Mouse (Mus musculus) kidney, adult 8-10 months (tissue): ENCODE measurements around the gene Ergic2.
"Not testable (repeated sequence)": the region's sequence is repeated elsewhere in the genome, so short reads cannot be mapped to it uniquely, and the experiment has no call there.

Source experiments
- DNase-seq, 2 experiments: peaks; one replicate each; pipeline ENCODE4 v3.0.0; 2022

The Ergic2 gene

DNA sequence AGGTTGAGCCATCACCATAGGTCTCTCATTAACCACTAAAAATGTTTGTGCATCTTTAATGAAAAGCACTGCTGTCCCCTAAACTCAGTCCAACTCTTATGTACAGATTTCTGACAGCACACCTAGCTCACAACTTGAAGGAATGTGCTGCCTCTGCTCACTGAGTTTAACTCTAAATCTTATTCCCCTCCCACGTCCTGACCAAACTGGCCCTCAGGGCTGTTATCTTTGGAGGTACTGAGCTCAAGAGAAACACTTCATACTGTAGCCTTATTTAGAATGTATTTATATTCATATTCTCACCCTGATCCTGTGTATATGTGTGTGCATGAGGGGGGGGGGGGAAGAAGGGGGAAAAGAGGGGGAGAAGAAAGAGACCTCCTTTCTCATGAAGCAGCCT, 4.7 kb downstream of the Ergic2 start:
- DNase-seq: no peak

DNA sequence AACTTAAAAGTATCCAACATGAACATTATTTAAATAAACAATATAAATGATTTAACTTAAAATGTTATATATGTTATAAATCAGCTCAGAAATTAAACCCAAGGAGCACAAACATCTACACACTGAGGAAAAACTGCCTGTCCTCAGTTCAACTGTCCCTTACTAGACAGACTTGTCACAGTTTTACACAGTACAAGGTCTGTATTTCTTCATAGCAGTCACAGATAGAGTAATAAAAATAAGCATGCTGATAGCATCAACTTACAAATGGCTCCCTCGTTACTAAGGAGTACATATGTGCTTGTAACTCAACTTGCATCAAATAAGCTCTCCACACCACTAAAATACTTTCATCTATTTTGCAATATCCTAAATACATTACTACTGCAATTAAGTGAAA, 7.0 kb downstream of the Ergic2 start:
- no peak for DNase-seq

DNA sequence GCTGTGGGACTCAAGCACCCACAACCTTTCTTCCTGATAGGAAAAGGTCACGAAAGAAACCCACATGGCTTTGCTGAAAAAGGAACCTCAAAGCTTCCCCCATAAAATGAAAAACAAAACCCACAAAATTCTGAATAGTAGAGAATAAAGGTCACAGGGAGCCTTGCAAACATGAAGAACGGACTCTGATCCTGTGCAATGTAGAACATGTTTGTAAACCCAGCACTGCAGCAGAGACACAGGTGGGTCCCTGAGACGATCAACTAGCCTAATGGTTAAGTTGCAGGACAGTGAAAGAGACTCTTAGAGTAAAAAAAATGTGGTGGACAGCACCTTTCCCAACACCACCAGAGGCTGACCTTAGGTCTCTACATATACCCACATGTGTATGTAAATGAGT, 12.4 kb downstream of the Ergic2 start:
- no peak for DNase-seq

DNA sequence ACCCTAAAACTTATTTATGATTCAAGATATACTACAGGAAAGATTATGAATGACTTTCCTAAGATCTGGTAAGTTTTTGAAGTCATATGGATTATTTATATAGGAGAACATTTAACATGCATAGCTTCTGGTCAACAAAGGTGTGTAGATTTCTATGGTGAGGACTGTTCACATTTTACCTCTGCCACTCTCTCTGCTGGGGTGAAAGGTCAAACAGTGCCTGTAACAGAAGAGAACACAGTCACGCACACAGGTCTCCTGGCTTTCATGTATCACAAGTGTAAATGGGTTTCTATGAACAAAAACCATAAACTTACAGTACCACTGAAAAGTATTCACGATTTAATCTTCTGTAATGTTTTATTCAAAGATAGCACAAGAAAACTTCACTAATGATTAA, 13.0 kb downstream of the Ergic2 start:
- no peak for DNase-seq

DNA sequence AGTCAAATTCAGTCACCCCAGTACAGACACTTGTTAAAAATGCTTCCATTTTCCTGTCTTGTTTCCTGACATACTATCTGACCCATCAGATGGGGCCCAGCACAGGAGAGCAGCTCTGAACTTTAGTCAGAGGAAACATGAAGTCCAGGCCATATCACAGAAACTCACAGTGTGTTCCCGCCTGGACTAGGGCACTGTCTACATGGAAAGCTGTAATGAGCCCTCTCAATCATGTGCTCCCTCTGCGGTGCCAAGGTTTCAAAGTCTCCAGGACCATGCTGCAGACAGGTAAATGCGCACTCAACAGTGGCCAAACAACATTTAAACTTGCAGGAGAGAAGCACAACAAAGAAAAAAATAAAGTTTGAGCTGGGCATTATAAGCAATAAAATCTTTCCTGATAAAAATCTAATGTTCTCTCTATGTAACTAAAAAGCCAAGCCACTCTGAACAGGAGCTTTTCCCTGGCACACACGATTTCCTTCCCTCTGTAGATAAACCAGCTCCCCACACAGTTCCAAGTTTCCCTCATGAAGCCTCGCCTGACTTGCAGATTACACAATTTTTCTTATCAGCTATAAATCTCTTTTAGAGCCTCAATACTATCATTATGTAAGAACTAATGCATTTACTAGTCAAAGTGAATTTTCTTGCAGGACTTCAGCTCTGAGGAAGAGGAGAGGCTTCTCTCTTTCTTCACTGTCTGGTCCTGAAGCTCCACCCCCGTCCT, 18.0 kb downstream of the Ergic2 start:
- peak; percentile 66 to 77 for DNase-seq

DNA sequence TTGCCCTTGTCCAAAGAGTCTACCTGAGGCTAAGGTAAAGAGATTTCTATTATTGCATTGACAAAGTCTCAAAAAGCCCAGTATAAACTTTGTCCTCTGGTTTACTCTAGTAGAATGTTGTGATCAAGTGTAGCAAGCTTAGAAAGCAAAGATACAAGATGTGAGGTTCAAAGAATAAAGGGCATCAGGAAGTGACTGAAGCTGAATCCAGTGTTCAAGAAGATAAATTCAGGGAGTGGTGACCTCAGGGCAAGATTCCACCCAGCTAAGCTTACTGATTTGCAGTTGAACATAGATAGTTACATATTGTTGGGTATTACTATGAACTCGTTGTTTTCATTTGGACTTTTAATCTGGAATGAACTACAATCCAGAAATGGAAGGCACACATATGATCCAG, 26.5 kb downstream of the Ergic2 start:
- DNase-seq: peak in 1 of 2 experiments; percentile 11

DNA sequence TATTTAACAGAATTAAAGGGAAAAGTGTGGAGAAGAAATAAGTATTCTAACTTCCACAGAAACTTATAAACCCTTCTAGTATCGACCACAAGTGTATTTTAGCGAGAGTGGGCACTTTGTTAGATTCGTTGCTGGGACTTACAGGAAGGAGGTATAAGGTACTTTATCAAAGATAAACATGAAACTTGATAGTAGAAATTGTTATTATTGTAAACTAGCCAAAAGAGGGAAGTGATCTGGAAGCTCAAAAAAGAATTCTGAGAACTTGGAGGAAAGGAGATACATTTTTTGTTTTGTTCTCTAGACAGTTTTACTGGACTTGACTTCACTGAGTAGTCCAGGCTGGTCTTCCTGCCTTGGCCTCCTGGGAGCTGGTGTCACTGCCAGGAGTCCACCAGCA, 39.3 kb downstream of the Ergic2 start:
- DNase-seq: no peak

DNA sequence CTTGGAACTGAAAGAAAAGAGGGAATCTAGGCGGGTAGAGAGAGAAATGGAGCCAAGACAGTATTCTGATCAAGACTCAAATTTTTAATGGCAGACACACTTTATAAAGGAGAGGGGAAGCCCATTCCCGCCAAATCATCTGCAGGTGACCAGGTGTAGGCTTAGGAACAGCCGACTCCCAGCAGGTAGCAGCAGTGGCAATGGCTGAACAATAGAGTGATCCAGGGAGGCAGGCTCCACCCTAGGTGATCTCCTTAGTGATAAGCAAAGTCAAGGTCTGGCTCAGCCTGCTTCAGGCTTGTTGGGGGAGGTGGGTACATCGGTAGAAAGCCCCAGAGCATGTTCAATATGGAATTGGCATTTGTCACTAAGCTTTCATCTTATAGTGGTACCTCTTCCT, 59.9 kb downstream of the Ergic2 start:
- DNase-seq: not testable (repeated sequence)

DNA sequence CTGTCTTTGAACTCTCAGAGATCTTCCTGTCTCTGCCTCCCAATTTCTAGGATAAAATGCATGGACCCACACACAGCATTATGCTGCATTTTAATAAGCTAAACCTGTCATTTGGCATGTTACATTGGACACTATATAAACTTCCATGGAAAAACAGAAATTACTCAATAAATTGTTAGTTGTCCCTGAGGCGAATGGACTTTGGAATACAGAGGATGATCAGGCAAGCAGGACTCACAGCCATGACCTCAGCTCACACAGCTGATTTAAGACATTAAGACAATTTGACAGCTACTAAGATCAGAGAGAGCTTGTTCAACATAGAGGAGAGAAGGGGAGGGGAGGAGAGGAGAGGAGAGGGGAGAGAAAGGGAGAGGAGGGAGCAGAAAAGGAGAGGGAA, 69.8 kb downstream of the Ergic2 start:
- no peak for DNase-seq

DNA sequence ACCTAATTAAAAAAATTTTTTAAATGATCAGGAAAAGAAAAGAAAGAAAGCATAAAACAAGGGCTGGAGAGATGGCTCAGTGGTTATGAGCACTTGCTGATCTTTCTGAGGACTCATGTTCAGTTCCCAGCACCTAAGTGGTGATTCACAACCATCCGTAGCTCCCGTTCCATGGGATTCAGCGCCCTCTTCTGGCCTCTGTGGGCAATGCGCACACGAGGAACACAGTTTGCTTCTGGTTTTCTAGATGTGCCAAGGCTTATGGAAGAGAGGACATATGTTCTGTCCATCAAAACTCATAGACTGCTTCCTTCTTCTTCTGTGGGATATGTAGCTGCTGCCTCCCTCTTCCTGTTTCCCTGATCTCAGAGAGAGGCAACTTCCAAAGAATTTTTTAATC, 70.3 kb downstream of the Ergic2 start:
- no peak for DNase-seq

DNA sequence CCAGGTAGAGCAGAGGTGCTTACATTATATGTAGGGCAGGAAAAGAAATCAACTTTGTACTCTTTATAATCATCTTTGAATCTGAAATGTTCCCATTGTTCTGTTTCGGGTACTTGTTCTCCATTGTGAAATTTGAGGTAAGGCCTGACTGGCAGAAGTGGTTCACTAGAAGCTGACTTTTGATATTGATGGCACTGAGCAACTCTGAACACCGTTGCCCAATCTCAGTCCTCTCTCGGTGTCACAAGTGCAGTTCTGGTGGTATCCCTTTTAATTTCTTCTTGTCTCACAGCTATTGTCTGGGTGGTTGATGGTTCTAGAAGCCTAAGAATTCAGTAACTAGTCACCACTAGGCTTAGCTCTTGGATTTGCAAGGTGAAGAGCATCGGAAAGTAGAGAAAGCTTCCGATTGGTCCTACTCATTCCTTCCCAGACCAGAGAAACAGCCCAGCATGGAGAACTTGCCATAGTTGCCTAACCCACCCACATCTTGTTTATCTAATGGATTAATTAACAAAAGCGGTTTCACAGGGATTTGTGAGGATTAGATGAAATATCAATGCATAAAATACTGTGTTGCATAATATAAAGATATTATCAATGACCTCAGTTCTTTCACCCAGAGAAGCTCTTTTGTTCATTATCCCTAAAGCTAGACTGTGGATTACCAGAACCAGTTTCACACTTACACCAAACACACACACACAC, 72.7 kb downstream of the Ergic2 start:
- DNase-seq: no peak

DNA sequence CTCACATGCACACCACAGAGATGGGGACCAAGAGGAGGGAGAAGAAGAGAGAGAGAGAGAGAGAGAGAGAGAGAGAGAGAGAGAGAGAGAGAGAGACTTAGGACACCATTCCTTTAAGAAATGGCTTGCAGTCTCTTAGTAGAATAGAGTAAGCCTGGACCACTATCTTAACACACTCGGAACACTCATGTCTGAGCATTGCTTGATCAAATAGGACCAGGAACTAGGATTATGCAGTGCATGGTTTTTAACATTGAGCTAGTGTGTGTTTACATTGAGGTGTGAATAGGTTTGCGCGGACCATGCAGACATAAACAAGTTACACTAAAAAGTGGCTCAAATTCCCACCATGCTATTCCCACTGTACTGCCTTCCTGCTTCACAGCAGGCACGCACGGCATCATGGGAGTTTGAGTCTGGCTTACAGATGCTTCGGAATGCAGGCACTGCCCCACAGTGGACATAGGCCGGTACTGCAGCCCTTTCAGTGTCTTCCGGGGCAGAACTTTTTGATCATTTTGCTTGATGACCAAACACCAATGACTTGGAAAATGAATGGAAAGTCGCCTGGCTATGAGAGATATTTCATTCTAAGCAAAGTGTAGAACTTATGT, 76.3 kb downstream of the Ergic2 start:
- peak; percentile 70 to 81 for DNase-seq

DNA sequence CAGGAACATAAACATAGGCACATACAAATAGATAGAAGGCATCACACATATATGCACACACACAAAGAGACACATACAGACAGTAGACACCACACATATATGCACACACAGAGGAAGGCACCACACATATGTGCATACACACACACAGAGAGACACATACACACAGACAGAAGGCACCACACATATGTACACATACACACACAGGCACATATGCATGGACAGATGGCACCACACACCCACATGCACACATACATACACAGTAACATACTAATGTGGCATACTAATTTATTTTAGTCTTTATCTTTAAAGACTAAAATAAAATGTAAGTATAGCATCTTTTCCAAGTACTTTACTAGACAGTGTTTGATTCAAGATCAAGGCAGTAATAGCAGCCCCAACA, 78.6 kb downstream of the Ergic2 start:
- DNase-seq: no peak

DNA sequence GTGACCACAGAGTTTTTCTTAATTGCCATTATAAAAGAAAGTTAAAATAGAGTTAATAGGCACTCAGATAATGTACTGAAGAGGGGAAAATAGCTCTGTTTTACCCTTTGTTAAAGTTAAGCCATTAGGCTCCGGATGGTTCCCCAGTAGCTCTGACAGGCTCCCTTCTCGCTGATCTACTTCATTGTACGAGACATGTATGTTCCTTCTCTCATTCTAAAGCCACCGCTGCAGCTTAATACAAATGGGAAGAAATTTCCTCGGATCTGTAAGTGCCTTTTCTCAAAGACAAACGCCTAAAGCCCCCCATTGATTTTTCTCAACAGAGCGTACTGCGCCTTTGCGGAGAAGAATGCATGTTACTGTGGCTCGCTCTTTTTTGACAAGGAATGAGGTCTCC, 79.9 kb downstream of the Ergic2 start:
- no peak for DNase-seq
